Mouse (Mus musculus) heart, adult 2 months (tissue): ENCODE results near the gene Ccdc146. TPM values are rescaled to one million over a fixed set of nuclear protein-coding genes. Genes with fewer than 3 reads are reported as not detected.

Experiments
- DNase-seq, 2 experiments: peaks; one replicate each; pipeline ENCODE4 v3.0.0; 2021
- H3K27ac ChIP-seq: fragments of 200-600 bp; 2 replicates; pipeline ENCODE4 v1.8.1; 2022
- H3K27me3 ChIP-seq: fragments of 200-500 bp; 2 replicates; pipeline ENCODE4 v1.6.1; 2012; ENCODE audit warnings: mild to moderate bottlenecking, low read length, inconsistent platforms, mixed read lengths; ENCODE audit not compliant: control insufficient read depth, insufficient read depth
- H3K36me3 ChIP-seq: fragments of 200-500 bp; 2 replicates; pipeline ENCODE4 v1.6.1; 2012; ENCODE audit warnings: low read length, inconsistent platforms; ENCODE audit not compliant: control insufficient read depth, insufficient read depth
- H3K4me1 ChIP-seq: fragments of 200-500 bp; 2 replicates; pipeline ENCODE4 v1.6.1; 2011; ENCODE audit warnings: low read length; ENCODE audit not compliant: control insufficient read depth, insufficient read depth
- H3K4me3 ChIP-seq: fragments of 200-600 bp; 2 replicates; pipeline ENCODE4 v1.8.1; 2022
- H3K79me2 ChIP-seq: fragments of 200-500 bp; replicated peaks from 2 replicates; pipeline ENCODE4 v1.6.1; 2012; ENCODE audit warnings: mild to moderate bottlenecking, inconsistent platforms, low read length, moderate library complexity, mixed read lengths; ENCODE audit not compliant: control insufficient read depth, insufficient read depth
- H3K9ac ChIP-seq: fragments of 200-500 bp; 2 replicates; pipeline ENCODE4 v1.6.1; 2012; ENCODE audit warnings: low read depth, mild to moderate bottlenecking, control low read depth, inconsistent platforms, low read length, mixed read lengths
- CTCF ChIP-seq: fragments of 200-600 bp; IDR thresholded peaks from 2 replicates; pipeline ENCODE4 v1.8.1; 2022; ENCODE audit warnings: antibody characterized with exemption, mild to moderate bottlenecking, moderate library complexity
- EP300 ChIP-seq: fragments of 200-500 bp; IDR thresholded peaks from 2 replicates; pipeline ENCODE4 v1.6.1; 2011; ENCODE audit warnings: low read depth, low read length, control low read depth; ENCODE audit not compliant: insufficient read depth
- POLR2A ChIP-seq: fragments of 200-500 bp; IDR thresholded peaks from 2 replicates; pipeline ENCODE4 v1.6.1; 2011; ENCODE audit warnings: mild to moderate bottlenecking, low read depth, low read length, control low read depth; ENCODE audit not compliant: insufficient read depth
- WGBS: fragments of 180-500 bp; shearing (Covaris S2); methylation state at CpG from one replicate; pipeline ENCODE4 v1.1.7; 2018; 5-methylcytosine and 5-hydroxymethylcytosine counted together
- intact Hi-C: fragments of 180-260 bp; cut with DNase I; formaldehyde crosslinking; loops from one replicate; pipeline ENCODE4 v1.15.1; 2025
- polyA plus RNA-seq: library from polyadenylated mRNA; depleted of rRNA; stranded (reverse); fragments of >200 nt; gene quantifications from 2 replicates; pipeline ENCODE4 v1.2.3, GENCODE M21; 2012
- total RNA-seq, 2 experiments: library from RNA; stranded (reverse); gene quantifications; 2 replicates each; pipeline ENCODE4 v1.2.3; 2021

Ccdc146 gene
- total and polyA plus RNA-seq, 3 experiments, result 1.5 to 3.1 (median 2.8) TPM

GRCm38 (mm10) chr5:21391616-21392384 is 32.7 kb downstream of the Ccdc146 start:
- H3K79me2 ChIP-seq, result no peaks in the 10 kb centered on the region
- intact Hi-C loops, result no loop called here
- peaks cover 4% of the 10 kb centered on the region for H3K4me1 ChIP-seq
- H3K27me3 ChIP-seq, result no peaks in the 10 kb centered on the region
- H3K4me3 ChIP-seq, result no peak overlapping the region
- H3K36me3 ChIP-seq, result no peaks in the 10 kb centered on the region
- TF ChIP-seq CTCF (no peak), POLR2A (no peak)
- no peak for DNase-seq
- 25% methylated on average over 13 of the region's 13 CpGs for WGBS
- H3K27ac ChIP-seq, result no peak overlapping the region
- H3K9ac ChIP-seq, result no peak overlapping the region

GRCm38 (mm10) chr5:21388855-21389254 is 35.6 kb downstream of the Ccdc146 start:
- no peaks in the 10 kb centered on the region for H3K79me2 ChIP-seq
- intact Hi-C loops, result no loop called here
- H3K9ac ChIP-seq, result no peak overlapping the region
- peaks cover 3% of the 10 kb centered on the region for H3K4me1 ChIP-seq
- no peak for TF ChIP-seq EP300
- TF ChIP-seq POLR2A, result no peak
- no peak for TF ChIP-seq CTCF
- no peak overlapping the region for H3K27ac ChIP-seq
- H3K36me3 ChIP-seq, result no peaks in the 10 kb centered on the region
- H3K4me3 ChIP-seq, result no peak overlapping the region
- H3K27me3 ChIP-seq, result no peaks in the 10 kb centered on the region
- 94% methylated on average over 4 of the region's 4 CpGs for WGBS
- DNase-seq, result no peak

- H3K27me3 ChIP-seq, result no peaks in the 10 kb centered on the region
- TF ChIP-seq CTCF (no peak), POLR2A (no peak), EP300 (no peak)
- H3K4me1 ChIP-seq, result peaks cover 3% of the 10 kb centered on the region
- no peak overlapping the region for H3K4me3 ChIP-seq
- H3K27ac ChIP-seq, result no peak overlapping the region
- H3K36me3 ChIP-seq, result no peaks in the 10 kb centered on the region
- H3K79me2 ChIP-seq, result no peaks in the 10 kb centered on the region
- DNase-seq, result no peak
- intact Hi-C loops, result no loop called here
- H3K9ac ChIP-seq, result no peak overlapping the region
Measured at GRCm38 (mm10) chr5:21387340-21387739, 37.1 kb downstream of the Ccdc146 start.

GRCm38 (mm10) chr5:21386432-21386831 is 38.0 kb downstream of the Ccdc146 start:
- Histone ChIP-seq H3K4me3 (no peak overlapping the region), H3K9ac (no peak overlapping the region), H3K4me1 (no peaks in the 10 kb centered on the region; the same call in none of the 2 replicates), H3K79me2 (no peaks in the 10 kb centered on the region), H3K27ac (no peak overlapping the region), H3K36me3 (no peaks in the 10 kb centered on the region), H3K27me3 (no peaks in the 10 kb centered on the region)
- no peak for DNase-seq
- 60% methylated on average over 4 of the region's 4 CpGs for WGBS
- intact Hi-C loops, result no loop called here
- TF ChIP-seq POLR2A (no peak), EP300 (no peak), CTCF (no peak)

- intact Hi-C loops, result no loop called here
- no peaks in the 10 kb centered on the region for H3K36me3 ChIP-seq
Measured at GRCm38 (mm10) chr5:21384976-21385375, 39.5 kb downstream of the Ccdc146 start.

GRCm38 (mm10) chr5:21384252-21384960 is 40.1 kb downstream of the Ccdc146 start:
- 66% methylated on average over 13 of the region's 13 CpGs for WGBS
- H3K9ac ChIP-seq, result no peak overlapping the region
- intact Hi-C loops, result no loop called here
- H3K27me3 ChIP-seq, result no peaks in the 10 kb centered on the region
- no peaks in the 10 kb centered on the region for H3K36me3 ChIP-seq
- H3K27ac ChIP-seq, result no peak overlapping the region
- no peak overlapping the region for H3K4me3 ChIP-seq
- no peak for TF ChIP-seq EP300
- TF ChIP-seq CTCF, result no peak
- no peak for TF ChIP-seq POLR2A
- H3K4me1 ChIP-seq, result no peaks in the 10 kb centered on the region; the same call in none of the 2 replicates
- DNase-seq, result no peak
- no peaks in the 10 kb centered on the region for H3K79me2 ChIP-seq

More at GRCm38 (mm10) chr5:21384976-21385375, 39.5 kb downstream of the Ccdc146 start:
- TF ChIP-seq CTCF (no peak), EP300 (no peak), POLR2A (no peak)
- 91% methylated on average over 9 of the region's 9 CpGs for WGBS
- Histone ChIP-seq H3K4me3 (no peak overlapping the region), H3K4me1 (no peaks in the 10 kb centered on the region; the same call in none of the 2 replicates), H3K79me2 (no peaks in the 10 kb centered on the region), H3K9ac (no peak overlapping the region), H3K27me3 (no peaks in the 10 kb centered on the region), H3K27ac (no peak overlapping the region)
- no peak for DNase-seq
